Mouse (Mus musculus) neural tube, embryonic 14.5 days (tissue): ENCODE measurements around the gene Hist1h2bf. TPM values are rescaled to one million over a fixed set of nuclear protein-coding genes. Genes with fewer than 3 reads are reported as not detected.
"Not testable (repeated sequence)": the region's sequence is repeated elsewhere in the genome, so short reads cannot be mapped to it uniquely, and the experiment has no call there.

Source experiments
- ATAC-seq: fragments of 200-750 bp; cut with Nextera tagmentation; 2 replicates; pipeline ENCODE4 v1.8.0; 2017; ENCODE audit warnings: low read depth, mild to moderate bottlenecking, moderate TSS enrichment, moderate library complexity
- H3K27ac ChIP-seq: fragments of 300-500 bp; sonication (generic); 2 replicates; pipeline ENCODE4 v1.5.1; 2014; ENCODE audit warnings: low read depth, mild to moderate bottlenecking, control low read depth, low read length, moderate library complexity, mixed read lengths
- H3K27me3 ChIP-seq: fragments of 300-500 bp; sonication (generic); 2 replicates; pipeline ENCODE4 v1.6.1; 2014; ENCODE audit warnings: low read length; ENCODE audit not compliant: control insufficient read depth, insufficient read depth
- H3K36me3 ChIP-seq: fragments of 300-500 bp; sonication (generic); 2 replicates; pipeline ENCODE4 v1.6.1; 2014; ENCODE audit warnings: low read length, mixed read lengths; ENCODE audit not compliant: control insufficient read depth, insufficient read depth
- H3K4me1 ChIP-seq: fragments of 300-500 bp; sonication (generic); 2 replicates; pipeline ENCODE4 v1.6.1; 2014; ENCODE audit warnings: low read length; ENCODE audit not compliant: control insufficient read depth, insufficient read depth
- H3K4me2 ChIP-seq: fragments of 300-500 bp; sonication (generic); 2 replicates; pipeline ENCODE4 v1.6.1; 2014; ENCODE audit warnings: mild to moderate bottlenecking, low read depth, low read length, control low read depth
- H3K4me3 ChIP-seq: fragments of 300-500 bp; sonication (generic); 2 replicates; pipeline ENCODE4 v1.5.1; 2014; ENCODE audit warnings: low read depth, low read length, control low read depth, mixed read lengths
- H3K9ac ChIP-seq: fragments of 300-500 bp; sonication (generic); replicated peaks from 2 replicates; pipeline ENCODE4 v1.6.1; 2014; ENCODE audit warnings: low read depth, mild to moderate bottlenecking, control low read depth, low read length, mixed read lengths
- H3K9me3 ChIP-seq: fragments of 300-500 bp; sonication (generic); 2 replicates; pipeline ENCODE4 v1.6.1; 2016; ENCODE audit warnings: low read length; ENCODE audit not compliant: control insufficient read depth
- WGBS: fragments of 180-500 bp; shearing (Covaris S2); extraction: QIAGEN DNeasy Blood & Tissue Kit; methylation state at CpG from one replicate; pipeline ENCODE4 v1.1.7; 2014; 5-methylcytosine and 5-hydroxymethylcytosine counted together
- polyA plus RNA-seq: library from polyadenylated mRNA; unstranded; fragments of >200 nt; fragmentation: Nextera tagmentation; extraction: Ambion mirVana; gene quantifications from 2 replicates; pipeline ENCODE4 v1.2.1, GENCODE M21; 2014

Hist1h2bf gene
- polyA plus RNA-seq, 1 experiment from 2014 or later: not detected

GRCm38 (mm10) chr13:23573034-23573897 lies 730 bp downstream of the Hist1h2bf start:
- 0 out of 2 replicates have a peak overlapping the region, but pooled peaks have one; percentile 12 for H3K9ac ChIP-seq
- ATAC-seq: not testable (repeated sequence)
- WGBS: 9% methylated on average over 18 of the region's 20 CpGs

GRCm38 (mm10) chr13:23572218-23573033 lies 1.6 kb downstream of the Hist1h2bf start:
- no peak overlapping the region for H3K27ac ChIP-seq
- no peaks in the 10 kb centered on the region for H3K9me3 ChIP-seq

More at GRCm38 (mm10) chr13:23573034-23573897, 730 bp downstream of the Hist1h2bf start:
- Histone ChIP-seq H3K4me1 (peaks cover 38% of the 10 kb centered on the region), H3K4me3 (peak overlapping the region; percentile 23), H3K27ac (peak overlapping the region; percentile 2; the same call in 1 of the 2 replicates), H3K4me2 (peak overlapping the region; percentile 73)
- not testable (repeated sequence) for H3K36me3 ChIP-seq, H3K9me3 ChIP-seq, H3K27me3 ChIP-seq

GRCm38 (mm10) chr13:23571504-23572217 lies 2.3 kb downstream of the Hist1h2bf start:
- not testable (repeated sequence) for H3K36me3 ChIP-seq, H3K9me3 ChIP-seq, H3K27me3 ChIP-seq, ATAC-seq
- Histone ChIP-seq H3K4me1 (peaks cover 32% of the 10 kb centered on the region), H3K27ac (peak overlapping the region; percentile 90), H3K9ac (peak overlapping the region; percentile 51), H3K4me2 (peak overlapping the region; percentile 73), H3K4me3 (peak overlapping the region; percentile 47)
- under 1% methylated on average over 10 of the region's 34 CpGs for WGBS

More at GRCm38 (mm10) chr13:23572218-23573033, 1.6 kb downstream of the Hist1h2bf start:
- Histone ChIP-seq H3K9ac (no peak overlapping the region; the same call in 1 of the 2 replicates), H3K36me3 (no peaks in the 10 kb centered on the region), H3K4me3 (peak overlapping the region; percentile 47), H3K4me2 (peak overlapping the region; percentile 73), H3K4me1 (peaks cover 38% of the 10 kb centered on the region), H3K27me3 (no peaks in the 10 kb centered on the region)
- WGBS: 49% methylated on average over 2 of the region's 2 CpGs
- no peak for ATAC-seq

GRCm38 (mm10) chr13:23571022-23571503 lies 2.9 kb downstream of the Hist1h2bf start, which contains the start of the genes Hist1h2ae and Hist1h2bg:
Gene Hist1h2ae (minus strand): TSS chr13:23571220.
Gene Hist1h2bg (plus strand): TSS chr13:23571396.
- ATAC-seq: peak; percentile 92
- Histone ChIP-seq H3K4me1 (peaks cover 26% of the 10 kb centered on the region), H3K4me2 (peak within 1 kb of the TSS; percentile 73), H3K9ac (peak within 1 kb of the TSS; percentile 51), H3K9me3 (no peaks in the 10 kb centered on the region), H3K27ac (peak within 1 kb of the TSS; percentile 90), H3K4me3 (peak within 1 kb of the TSS; percentile 47), H3K36me3 (no peaks in the 10 kb centered on the region), H3K27me3 (no peaks in the 10 kb centered on the region)
- WGBS: under 1% methylated on average over 18 of the region's 18 CpGs

GRCm38 (mm10) chr13:23570261-23571021 lies 3.6 kb downstream of the Hist1h2bf start:
- H3K9me3 ChIP-seq, H3K36me3 ChIP-seq, H3K27me3 ChIP-seq: not testable (repeated sequence)
- ATAC-seq: peak; percentile 25
- H3K4me3 ChIP-seq: peak overlapping the region; percentile 47
- peak overlapping the region; percentile 73 for H3K4me2 ChIP-seq
- peak overlapping the region; percentile 90 for H3K27ac ChIP-seq
- WGBS: 2% methylated on average over 20 of the region's 41 CpGs
- H3K9ac ChIP-seq: peak overlapping the region; percentile 12
- H3K4me1 ChIP-seq: peaks cover 25% of the 10 kb centered on the region

GRCm38 (mm10) chr13:23564482-23564881 lies 9.5 kb downstream of the Hist1h2bf start:
- Histone ChIP-seq H3K36me3 (no peaks in the 10 kb centered on the region), H3K4me3 (no peak overlapping the region), H3K4me2 (no peak overlapping the region), H3K27ac (peak overlapping the region; percentile 99; the same call in 1 of the 2 replicates), H3K27me3 (no peaks in the 10 kb centered on the region), H3K9me3 (no peaks in the 10 kb centered on the region), H3K4me1 (0 out of 2 replicates have a peak, but pooled peaks cover 5% of the 10 kb centered on the region), H3K9ac (no peak overlapping the region)
- ATAC-seq: no peak
- WGBS: 88% methylated on average over 2 of the region's 2 CpGs

- ATAC-seq: peak; percentile 52
- H3K27ac ChIP-seq: peak overlapping the region; percentile 99
- H3K27me3 ChIP-seq: no peaks in the 10 kb centered on the region
- WGBS: 2% methylated on average over 18 of the region's 18 CpGs
- peak overlapping the region; percentile 61 for H3K9ac ChIP-seq
- H3K36me3 ChIP-seq: no peaks in the 10 kb centered on the region
- no peaks in the 10 kb centered on the region for H3K9me3 ChIP-seq
- H3K4me2 ChIP-seq: peak overlapping the region; percentile 84
- 0 out of 2 replicates have a peak, but pooled peaks cover 5% of the 10 kb centered on the region for H3K4me1 ChIP-seq
- peak overlapping the region; percentile 41 for H3K4me3 ChIP-seq
Measured at GRCm38 (mm10) chr13:23562699-23563462, 11.1 kb downstream of the Hist1h2bf start.
